Mouse (Mus musculus): ENCODE measurements around the gene Nmnat1. TPM values are rescaled to one million over a fixed set of nuclear protein-coding genes. Genes with fewer than 3 reads are reported as not detected.

Gene Nmnat1
- polyA plus RNA-seq, 1 experiment from 2014 or later: 16.2 TPM

GRCm38 (mm10) chr4:149425801-149426292 lies 59.2 kb downstream of the Nmnat1 start:
- WGBS (ENCODE audit: insufficient replicate concordance): under 1% methylated on average over 35 of the region's 35 CpGs
- H3K4me1 ChIP-seq (ENCODE audit: control insufficient read depth, insufficient read depth, low read length): peaks cover 9% of the 10 kb centered on the region; the same call in 1 of the 2 replicates

GRCm38 (mm10) chr4:149424755-149425154 lies 60.2 kb downstream of the Nmnat1 start:
- ATAC-seq (replicated peaks; ENCODE audit: insufficient number of reproducible peaks, low FRiP score, low TSS enrichment): no peak
- Histone ChIP-seq H3K36me3 (ENCODE audit: control insufficient read depth, insufficient read depth, low read length) (no peaks in the 10 kb centered on the region), H3K9ac (ENCODE audit: low read depth, low read length) (peak overlapping the region; percentile 62), H3K4me1 (ENCODE audit: control insufficient read depth, insufficient read depth, low read length) (peaks cover 12% of the 10 kb centered on the region; the same call in 1 of the 2 replicates), H3K9me3 (replicated peaks; ENCODE audit: control insufficient read depth, low read length) (no peaks in the 10 kb centered on the region), H3K4me2 (peak overlapping the region; percentile 83), H3K27ac (ENCODE audit: low read depth, low read length) (peak overlapping the region; percentile 41; the same call in 1 of the 2 replicates), H3K4me3 (ENCODE audit: low read depth, low read length) (peak overlapping the region; percentile 96), H3K27me3 (ENCODE audit: control insufficient read depth, insufficient read depth, low read length) (no peaks in the 10 kb centered on the region)
- whole genome bisulfite sequencing (ENCODE audit: insufficient replicate concordance): 3% methylated on average over 9 of the region's 9 CpGs

More at GRCm38 (mm10) chr4:149425801-149426292, 59.2 kb downstream of the Nmnat1 start:
- Histone ChIP-seq H3K27ac (ENCODE audit: low read depth, low read length) (peak overlapping the region; percentile 99), H3K27me3 (ENCODE audit: control insufficient read depth, insufficient read depth, low read length) (no peaks in the 10 kb centered on the region), H3K9me3 (replicated peaks; ENCODE audit: control insufficient read depth, low read length) (no peaks in the 10 kb centered on the region), H3K4me2 (peak overlapping the region; percentile 83), H3K4me3 (ENCODE audit: low read depth, low read length) (peak overlapping the region; percentile 96), H3K9ac (ENCODE audit: low read depth, low read length) (peak overlapping the region; percentile 93), H3K36me3 (ENCODE audit: control insufficient read depth, insufficient read depth, low read length) (no peaks in the 10 kb centered on the region)
- peak; percentile 71 for ATAC-seq (replicated peaks; ENCODE audit: insufficient number of reproducible peaks, low FRiP score, low TSS enrichment)

- no peak overlapping the region for H3K4me2 ChIP-seq
- ATAC-seq (replicated peaks; ENCODE audit: insufficient number of reproducible peaks, low FRiP score, low TSS enrichment): no peak
- WGBS (ENCODE audit: insufficient replicate concordance): 90% methylated on average over 5 of the region's 5 CpGs
- no peaks in the 10 kb centered on the region for H3K9me3 ChIP-seq (replicated peaks; ENCODE audit: control insufficient read depth, low read length)
- H3K27ac ChIP-seq (ENCODE audit: low read depth, low read length): no peak overlapping the region
- H3K9ac ChIP-seq (ENCODE audit: low read depth, low read length): 0 out of 2 replicates have a peak overlapping the region, but pooled peaks have one; percentile 39
- peaks cover 43% of the 10 kb centered on the region for H3K4me1 ChIP-seq (ENCODE audit: control insufficient read depth, insufficient read depth, low read length)
- H3K27me3 ChIP-seq (ENCODE audit: control insufficient read depth, insufficient read depth, low read length): no peaks in the 10 kb centered on the region
- H3K4me3 ChIP-seq (ENCODE audit: low read depth, low read length): no peak overlapping the region
- no peaks in the 10 kb centered on the region for H3K36me3 ChIP-seq (ENCODE audit: control insufficient read depth, insufficient read depth, low read length)
Observed at GRCm38 (mm10) chr4:149417854-149418365, 67.1 kb downstream of the Nmnat1 start.

Other genes starting within 250 kb of the Nmnat1 start
- 47.8 and 49.6 TPM in 2 replicates for gene Kif1b, start 177.5 kb downstream of the Nmnat1 start, polyA plus RNA-seq (2014; fragmentation: Nextera tagmentation; extraction: Ambion mirVana)
- gene Ube4b, start 58.5 kb downstream of the Nmnat1 start, polyA plus RNA-seq (2014; fragmentation: Nextera tagmentation; extraction: Ambion mirVana): 36.3 and 41.3 TPM in 2 replicates
- 1.2 and 2.5 TPM in 2 replicates for gene Rbp7, start 30.2 kb downstream of the Nmnat1 start, polyA plus RNA-seq (2014; fragmentation: Nextera tagmentation; extraction: Ambion mirVana)
- not detected in 2 replicates for gene Tmem274, start 7.8 kb downstream of the Nmnat1 start, polyA plus RNA-seq (2014; fragmentation: Nextera tagmentation; extraction: Ambion mirVana)
- gene Lzic, start within 50 bp of the Nmnat1 start, polyA plus RNA-seq (2014; fragmentation: Nextera tagmentation; extraction: Ambion mirVana): 36.7 and 43.9 TPM in 2 replicates
- gene Ctnnbip1, start 33.0 kb upstream of the Nmnat1 start, polyA plus RNA-seq (2014; fragmentation: Nextera tagmentation; extraction: Ambion mirVana): 36.3 and 36.8 TPM in 2 replicates
- 12.3 and 18.1 TPM in 2 replicates for gene Clstn1, start 101.3 kb upstream of the Nmnat1 start, polyA plus RNA-seq (2014; fragmentation: Nextera tagmentation; extraction: Ambion mirVana)
- 2.3 and 3.2 TPM in 2 replicates for gene Pik3cd, start 217.4 kb upstream of the Nmnat1 start, polyA plus RNA-seq (2014; fragmentation: Nextera tagmentation; extraction: Ambion mirVana)

All from heart, embryonic 11.5 days (tissue).